Mouse (Mus musculus) embryonic stem cell, embryonic (primary cell): ENCODE results near the gene 1700092M07Rik.

Experiments used
- CTCF ChIA-PET, 4 experiments: fragments of 300-600 bp in 2 of 4; fragments of 350-600 bp in 2 of 4; sonication (Branson Sonifier 250); formaldehyde crosslinking; loops; one replicate each; lab custom pipeline; 2022; ENCODE audit warnings: inconsistent platforms in 2 of 4; lab: Charles Lee
- POLR2A ChIA-PET, 4 experiments: fragments of 300-600 bp in 2 of 4; fragments of 350-600 bp in 2 of 4; sonication (Branson Sonifier 250); formaldehyde crosslinking; loops; one replicate each; lab custom pipeline; 2022; ENCODE audit warnings: antibody characterized with exemption in 4 of 4, inconsistent platforms in 1 of 4; lab: Charles Lee

1700092M07Rik gene

DNA sequence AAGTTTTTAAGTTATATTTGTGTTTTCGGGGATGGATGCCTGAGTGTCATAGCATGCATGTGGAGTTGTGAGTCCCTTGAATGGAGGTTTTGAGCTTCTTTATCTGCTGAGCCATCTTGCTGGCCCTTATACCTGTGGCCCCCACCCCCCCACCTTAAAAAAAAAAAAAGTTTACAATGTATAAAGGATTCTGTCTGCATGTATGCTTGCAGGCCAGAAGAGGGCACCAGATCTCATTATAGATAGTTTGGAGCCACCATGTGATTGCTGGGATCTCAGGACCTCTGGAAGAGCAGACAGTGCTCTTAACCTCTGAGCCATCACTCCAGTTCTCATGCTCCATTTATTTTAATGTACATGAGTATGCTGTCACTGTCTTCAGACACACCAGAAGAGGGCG is 6.8 kb downstream of the 1700092M07Rik start:
- POLR2A ChIA-PET: interaction anchor here in 3 of 4 experiments (0.5 to 31.6 kb wide), 22 partner anchors 9 to 219 kb away, joined by 3 to 1581 read pairs (median 4); partner anchors contain the start of genes Nxf1 (in 3 of the 3), Slc3a2 (in 3 of the 3), 1810009A15Rik (in 1 of the 3) and Eef1g (in 1 of the 3)
- CTCF ChIA-PET: interaction anchor here in 2 of 4 experiments (0.7 to 1.2 kb wide), 4 partner anchors 9 to 362 kb away, joined by 4 to 7 read pairs (median 4); partner anchors contain the start of gene Nxf1 (in 2 of the 2)

DNA sequence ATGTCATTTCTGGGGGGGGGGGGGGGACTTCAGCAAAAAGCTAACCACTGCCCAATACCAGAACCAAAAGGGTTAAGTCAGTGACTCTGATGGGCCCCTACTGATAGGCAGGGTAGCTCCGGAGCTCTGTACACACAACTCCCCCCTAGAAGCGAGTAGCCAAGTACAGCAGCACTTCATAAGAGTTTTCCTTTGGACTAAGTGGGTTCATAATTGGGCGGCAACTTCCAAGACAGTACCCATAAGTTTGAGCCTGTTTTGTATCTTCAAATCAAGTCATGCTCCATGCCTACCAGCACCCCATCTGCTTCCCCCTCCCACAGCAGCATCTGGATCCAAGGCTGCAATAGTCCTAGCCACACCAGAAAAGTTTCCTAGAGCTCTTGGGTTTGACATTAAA is 15.1 kb downstream of the 1700092M07Rik start:
- ChIA-PET CTCF (interaction anchor here in 3 of 4 experiments (0.6 to 1.7 kb wide), 8 partner anchors 12 to 1699 kb away, joined by 3 to 10 read pairs (median 3); partner anchors contain the start of gene Tmem179b (in 1 of the 3)), POLR2A (interaction anchor here (0.5 to 15.6 kb wide), 56 partner anchors 8 to 1337 kb away, joined by 3 to 436 read pairs (median 12); partner anchors contain the start of genes 1700092M07Rik (in 3 of the 4), Slc3a2 (in 3 of the 4), Stx5a (in 3 of the 4) and Taf6l (in 3 of the 4))

DNA sequence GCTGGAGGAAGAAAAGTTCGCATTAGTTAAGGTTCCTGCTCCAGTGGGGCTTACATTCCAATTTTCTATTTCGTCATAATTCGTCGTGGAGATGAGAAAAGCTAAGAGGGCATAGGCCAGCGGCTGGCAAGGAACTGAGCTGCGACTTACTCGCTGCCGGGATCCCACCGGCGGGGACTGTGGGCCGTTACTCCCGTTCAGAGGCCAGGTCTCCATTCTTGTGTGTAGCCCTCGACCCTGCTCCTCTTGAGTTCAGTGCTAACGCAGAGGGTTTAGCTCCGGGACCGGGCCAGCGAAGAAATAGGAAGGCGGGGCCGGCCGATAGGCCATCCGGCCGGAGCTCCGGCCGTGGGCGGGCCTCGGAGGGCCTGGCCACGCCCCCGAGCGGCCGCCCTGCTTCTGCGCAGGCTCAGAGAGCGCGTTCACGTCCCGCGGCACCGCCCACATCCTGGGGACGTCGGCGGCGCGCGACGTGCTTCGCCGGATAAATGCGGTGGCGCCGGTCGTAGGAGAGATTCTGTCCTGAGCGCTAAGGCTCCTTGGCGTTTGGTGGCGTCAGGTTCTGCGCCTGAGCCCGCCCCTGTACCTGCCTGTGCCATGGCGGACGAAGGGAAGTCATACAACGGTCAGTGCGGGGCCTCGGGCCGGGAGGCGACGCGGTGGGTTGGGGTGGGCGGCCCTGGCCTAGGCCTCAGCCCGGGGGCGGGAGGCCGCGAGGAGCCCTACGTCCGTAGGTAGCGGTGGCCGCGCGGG is 16.3 kb downstream of the 1700092M07Rik start, which contains the start of gene Nxf1:
Nxf1 (plus strand) TSS at position 439 of the 753 bp plus-strand sequence.
- ChIA-PET CTCF (interaction anchor here in 2 of 4 experiments (0.9 to 1.7 kb wide), 6 partner anchors 10 to 41 kb away, joined by 3 to 10 read pairs (median 4); partner anchors contain the start of gene Tmem179b (in 1 of the 2)), POLR2A (interaction anchor here (0.5 to 15.6 kb wide), 140 partner anchors 8 to 1707 kb away, joined by 3 to 436 read pairs (median 5); partner anchors contain the start of genes Tmem179b (in 4 of the 4), 1700092M07Rik (in 3 of the 4), 1810009A15Rik (in 3 of the 4) and AC129217.1 (in 3 of the 4))

DNA sequence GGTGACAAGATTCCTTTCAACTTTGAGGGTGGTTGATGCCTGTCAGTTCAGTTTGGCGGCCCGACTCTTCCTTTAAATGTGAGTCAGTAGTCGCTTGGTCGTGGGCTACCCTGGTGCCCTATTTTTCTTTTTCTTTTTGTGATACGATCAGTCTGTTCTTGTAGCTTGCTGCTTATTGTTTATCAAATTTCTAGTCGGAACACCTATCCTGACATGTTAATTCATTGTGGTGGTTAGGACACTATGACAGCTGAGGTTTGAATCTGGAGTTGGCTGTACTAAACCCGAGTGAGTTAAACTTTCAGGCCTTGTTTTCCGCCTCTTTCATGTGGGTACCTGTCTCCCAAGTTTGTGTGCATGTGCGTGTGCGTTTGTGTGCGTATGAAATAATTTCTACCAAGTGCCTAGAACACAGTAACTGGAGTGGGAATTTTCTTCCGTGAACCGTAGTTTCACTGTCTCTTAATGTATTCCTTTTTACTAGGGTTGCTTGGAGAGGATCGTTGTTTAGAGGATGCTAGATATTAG is 17.0 kb downstream of the 1700092M07Rik start:
- ChIA-PET CTCF (interaction anchor here in 3 of 4 experiments (0.6 to 1.2 kb wide), 4 partner anchors 10 to 389 kb away, joined by 4 to 8 read pairs (median 6); no protein-coding TSS in a partner anchor), POLR2A (interaction anchor here (0.8 to 15.6 kb wide), 92 partner anchors 9 to 1516 kb away, joined by 3 to 436 read pairs (median 6); partner anchors contain the start of genes Tmem179b (in 4 of the 4), 1700092M07Rik (in 3 of the 4), Hnrnpul2 (in 3 of the 4) and Slc3a2 (in 3 of the 4))

DNA sequence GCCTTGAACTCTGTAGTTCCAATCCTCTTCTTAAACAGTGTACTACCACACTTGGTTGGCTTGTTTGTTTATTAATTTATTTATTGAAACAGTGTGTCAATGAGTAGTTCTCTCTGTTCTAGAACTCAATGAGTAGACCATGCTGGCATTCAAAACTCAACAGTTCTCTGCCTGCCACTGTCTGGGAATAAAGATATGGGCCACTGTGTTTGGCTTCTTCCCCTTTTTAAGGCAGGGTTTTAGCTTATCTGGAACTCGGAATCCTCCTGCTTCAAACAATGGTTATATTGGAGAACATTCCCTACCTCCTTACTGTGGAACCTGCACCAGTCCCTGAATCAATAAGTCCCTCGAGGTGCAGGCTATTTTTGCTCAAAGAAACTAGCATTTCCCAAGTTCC is 18.4 kb downstream of the 1700092M07Rik start:
- CTCF ChIA-PET: no interaction called here
- POLR2A ChIA-PET: interaction anchor here in 3 of 4 experiments (0.5 to 15.6 kb wide), 22 partner anchors 9 to 1625 kb away, joined by 3 to 436 read pairs (median 49); partner anchors contain the start of genes Slc3a2 (in 3 of the 3), 1700092M07Rik (in 2 of the 3), Stx5a (in 2 of the 3) and Taf6l (in 2 of the 3)

DNA sequence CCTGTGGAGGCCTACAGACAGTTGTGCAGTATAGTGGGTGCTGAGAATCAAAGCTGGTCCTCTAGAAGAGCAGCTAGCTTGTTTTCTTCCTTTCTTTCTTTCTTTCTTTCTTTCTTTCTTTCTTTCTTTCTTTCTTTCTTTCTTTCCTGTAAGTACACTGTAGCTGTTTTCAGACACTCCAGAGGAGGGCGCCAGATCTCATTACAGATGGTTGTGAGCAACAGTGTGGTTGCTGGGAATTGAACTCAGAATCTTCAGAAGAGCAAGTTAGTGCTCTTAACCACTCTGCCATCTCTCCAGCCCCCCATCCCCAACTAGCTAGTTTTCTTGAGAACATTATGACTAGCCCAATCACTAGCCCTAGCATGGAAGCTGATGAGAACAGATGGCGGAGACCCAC is 20.2 kb downstream of the 1700092M07Rik start:
- ChIA-PET CTCF (interaction anchor here in 3 of 4 experiments (0.5 to 1.3 kb wide), 10 partner anchors 10 to 1410 kb away, joined by 3 to 6 read pairs (median 4); partner anchors contain the start of genes Taf6l (in 2 of the 3) and Tmem223 (in 1 of the 3)), POLR2A (interaction anchor here (0.6 to 15.6 kb wide), 37 partner anchors 10 to 1423 kb away, joined by 3 to 436 read pairs (median 4); partner anchors contain the start of genes Slc3a2 (in 3 of the 4), Taf6l (in 2 of the 4), Tmem179b (in 2 of the 4) and Tmem223 (in 2 of the 4))

DNA sequence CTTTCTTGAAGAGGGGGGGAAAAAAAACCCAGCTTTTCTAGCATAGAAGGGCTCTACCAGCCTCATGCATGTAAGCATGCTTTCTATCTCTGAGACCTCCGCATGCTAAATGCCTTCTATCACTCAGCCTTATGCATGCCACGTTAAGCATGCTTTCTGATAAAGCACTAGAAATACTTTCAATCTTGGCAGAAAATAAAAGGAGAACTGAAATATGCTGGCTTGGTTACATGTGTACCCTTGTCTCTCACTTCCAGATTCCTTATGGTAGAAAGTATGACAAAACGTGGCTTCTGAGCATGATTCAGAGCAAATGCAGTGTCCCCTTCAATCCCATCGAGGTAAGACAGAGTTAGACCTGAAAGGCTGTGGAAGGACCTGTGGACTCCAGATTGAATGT is 22.8 kb downstream of the 1700092M07Rik start:
- ChIA-PET CTCF (no interaction called here), POLR2A (interaction anchor here in 2 of 4 experiments (1.0 to 6.1 kb wide), 19 partner anchors 8 to 221 kb away, joined by 3 to 47 read pairs (median 4); partner anchors contain the start of genes Slc3a2 (in 2 of the 2), Tmem179b (in 2 of the 2), Tmem223 (in 2 of the 2) and 1810009A15Rik (in 1 of the 2))

DNA sequence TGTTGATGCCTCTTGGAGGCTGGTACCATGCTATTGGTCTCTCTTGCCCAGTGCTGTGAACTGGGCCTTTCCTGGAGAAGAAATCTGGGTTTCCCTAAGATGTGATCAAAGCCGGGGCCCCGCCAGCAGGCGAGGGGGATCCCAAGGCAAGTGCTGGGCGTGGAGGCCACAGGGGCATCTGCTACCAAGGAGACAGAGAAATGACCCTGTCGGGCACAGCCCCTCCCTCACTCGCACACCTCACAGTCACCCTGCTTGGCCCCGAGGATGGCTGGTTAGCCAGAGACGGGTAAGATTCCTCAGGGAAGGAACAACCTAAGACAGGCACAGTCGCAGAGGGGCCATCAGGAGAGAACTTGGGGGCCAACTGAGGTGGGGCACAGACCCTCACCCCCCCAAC is 25.0 kb downstream of the 1700092M07Rik start:
- POLR2A ChIA-PET: interaction anchor here in 3 of 4 experiments (1.1 to 27.6 kb wide), 13 partner anchors 8 to 62 kb away, joined by 3 to 801 read pairs (median 10); partner anchors contain the start of genes Nxf1 (in 3 of the 3), Tmem179b (in 2 of the 3), Zbtb3 (in 2 of the 3) and 1700092M07Rik (in 1 of the 3)
- CTCF ChIA-PET: interaction anchor here in 1 of 4 experiments (0.6 kb wide), 1 partner anchor 82 kb away, joined by 6 read pairs; no protein-coding TSS in a partner anchor

DNA sequence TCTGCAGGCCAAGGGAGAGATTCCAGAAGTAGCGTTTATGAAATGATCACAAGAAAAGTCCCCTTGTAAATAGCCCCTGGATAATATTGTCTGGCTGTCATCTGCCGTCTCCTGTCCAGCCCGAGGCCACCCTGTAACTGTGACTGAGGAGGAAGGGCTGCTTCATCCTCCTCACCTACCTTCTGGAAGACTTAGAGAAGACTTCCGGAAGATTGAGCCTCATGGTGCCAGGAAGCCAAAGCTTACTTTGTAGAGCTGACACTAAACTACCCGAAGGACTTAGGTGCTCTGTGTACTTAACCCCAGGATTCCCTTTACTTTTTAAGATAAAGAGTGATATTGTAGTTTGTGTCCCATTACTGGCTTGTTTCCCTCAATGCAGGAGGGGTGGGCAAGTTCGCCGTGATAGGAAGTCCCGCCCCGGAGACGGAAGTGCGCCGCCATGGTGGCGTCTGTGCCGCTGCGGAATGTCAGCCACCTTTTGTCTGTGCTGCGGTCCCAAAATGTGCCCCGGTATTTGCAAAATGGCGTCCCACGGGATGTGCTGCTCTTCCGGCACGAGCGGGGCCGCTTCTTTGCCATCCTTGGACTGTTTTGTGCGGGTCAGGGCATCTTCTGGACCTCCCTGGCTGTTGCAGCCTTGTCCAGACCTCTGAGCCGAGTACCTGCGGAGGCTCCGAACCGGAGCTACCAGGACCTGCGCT is 30.2 kb downstream of the 1700092M07Rik start, which contains the start of gene Tmem223:
Tmem223 (plus strand) TSS at position 430 of the 704 bp plus-strand sequence.
- POLR2A ChIA-PET: interaction anchor here (0.6 to 27.6 kb wide), 48 partner anchors 8 to 310 kb away, joined by 3 to 801 read pairs (median 6); partner anchors contain the start of genes 1810009A15Rik (in 3 of the 4), Eef1g (in 3 of the 4), Gm49416 (in 3 of the 4) and Nxf1 (in 3 of the 4)
- CTCF ChIA-PET: interaction anchor here in 2 of 4 experiments (0.5 to 1.4 kb wide), 2 partner anchors 10 to 29 kb away, joined by 3 to 5 read pairs; no protein-coding TSS in a partner anchor

DNA sequence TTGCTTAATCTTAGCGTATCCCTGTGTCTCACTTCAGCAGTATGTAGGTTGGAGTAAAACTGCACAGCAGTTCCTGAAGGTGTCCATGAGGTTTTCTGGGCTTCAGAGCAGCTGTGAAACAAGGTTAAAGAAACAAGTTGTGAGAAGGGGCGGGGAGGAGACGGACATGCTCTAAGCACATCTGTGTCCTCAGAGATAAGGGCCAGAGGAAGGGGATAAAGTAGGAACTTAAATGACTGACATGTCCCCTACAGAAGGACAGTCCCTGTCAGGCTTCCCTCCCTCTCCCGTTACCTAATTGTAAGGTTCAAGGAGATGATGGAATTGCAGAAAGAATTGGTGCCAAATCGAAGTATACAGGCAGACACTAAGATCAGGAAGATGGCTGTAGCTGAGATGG is 32.5 kb downstream of the 1700092M07Rik start:
- ChIA-PET POLR2A (interaction anchor here (0.5 to 27.6 kb wide), 47 partner anchors 8 to 362 kb away, joined by 3 to 801 read pairs (median 17); partner anchors contain the start of genes Nxf1 (in 4 of the 4), Taf6l (in 4 of the 4), Slc3a2 (in 3 of the 4) and 1700092M07Rik (in 2 of the 4)), CTCF (interaction anchor here in 2 of 4 experiments (0.6 kb wide), 2 partner anchors 26 to 1613 kb away, joined by 3 read pairs; no protein-coding TSS in a partner anchor)

DNA sequence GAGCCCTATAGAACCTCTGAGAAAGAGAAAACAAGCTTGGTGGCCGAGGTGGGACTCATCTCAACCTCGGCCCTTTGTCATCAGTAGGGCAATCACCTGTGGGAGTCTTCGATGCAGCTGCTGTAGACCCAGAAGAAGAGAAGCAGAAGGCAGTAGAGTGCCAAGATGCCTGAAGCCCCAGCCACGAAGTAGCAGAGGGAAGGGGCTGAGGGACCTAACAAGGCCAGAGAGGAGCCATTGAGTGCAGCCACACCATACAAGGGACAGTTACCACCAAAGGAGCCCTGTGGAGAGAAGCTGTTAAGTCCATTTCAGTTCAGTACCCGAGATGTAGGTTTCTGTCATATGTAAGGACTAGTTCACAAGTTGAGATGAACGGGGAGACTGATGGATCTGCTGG is 32.9 kb downstream of the 1700092M07Rik start:
- CTCF ChIA-PET: interaction anchor here in 3 of 4 experiments (0.6 to 1.2 kb wide), 4 partner anchors 17 to 1613 kb away, joined by 3 read pairs; partner anchors contain the start of gene Nxf1 (in 1 of the 3)

DNA sequence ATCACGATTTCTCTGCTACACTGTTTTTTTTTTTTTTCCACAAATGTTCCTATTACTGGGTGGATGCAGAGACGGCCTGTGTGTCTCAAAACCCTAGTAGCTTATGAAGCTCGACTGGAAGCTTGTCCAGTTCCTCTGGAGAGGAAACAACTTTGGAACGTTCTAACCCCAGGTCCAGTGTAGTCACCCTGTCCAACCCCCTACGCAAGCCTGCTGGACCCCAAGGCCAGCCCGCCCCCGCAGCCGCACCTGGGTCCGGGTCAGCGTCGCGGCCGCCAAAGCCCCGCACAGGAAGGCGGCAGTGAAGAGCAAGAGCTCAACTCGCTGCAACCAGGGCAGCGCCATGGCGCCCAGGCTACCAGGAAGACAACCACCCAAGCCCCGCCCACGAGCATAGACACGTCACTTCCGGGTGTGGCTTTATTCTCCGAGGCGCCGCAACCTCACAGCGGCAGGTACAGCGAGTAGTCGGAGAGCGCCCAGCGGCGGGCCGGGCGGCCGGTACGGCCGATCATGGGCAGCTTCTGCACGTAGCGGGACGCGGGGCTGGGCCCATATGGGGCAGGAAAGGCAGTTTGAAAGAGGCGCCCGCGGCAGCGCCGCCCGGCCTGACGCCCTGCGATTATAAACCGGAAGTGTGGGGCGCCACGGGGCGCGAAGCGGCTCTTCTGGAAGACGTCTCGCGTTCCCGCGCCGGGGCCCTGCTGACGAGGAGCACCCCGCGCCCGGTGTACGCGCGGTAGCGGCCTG is 33.7 kb downstream of the 1700092M07Rik start, which contains the start of gene Tmem179b:
Tmem179b (minus strand) TSS at position 382 of the 750 bp plus-strand sequence.
- ChIA-PET POLR2A (interaction anchor here (0.5 to 27.6 kb wide), 110 partner anchors 9 to 1832 kb away, joined by 3 to 801 read pairs (median 6); partner anchors contain the start of genes Nxf1 (in 4 of the 4), Taf6l (in 4 of the 4), B3gat3 (in 3 of the 4) and Slc3a2 (in 3 of the 4)), CTCF (interaction anchor here in 3 of 4 experiments (0.6 to 2.5 kb wide), 8 partner anchors 14 to 100 kb away, joined by 3 to 9 read pairs (median 3); partner anchors contain the start of gene Nxf1 (in 1 of the 3))

More for the DNA sequence above, 32.9 kb downstream of the 1700092M07Rik start:
- POLR2A ChIA-PET: interaction anchor here (0.6 to 27.6 kb wide), 70 partner anchors 8 to 1832 kb away, joined by 3 to 801 read pairs (median 9); partner anchors contain the start of genes Nxf1 (in 4 of the 4), Taf6l (in 4 of the 4), Slc3a2 (in 3 of the 4) and Ttc9c (in 3 of the 4)

DNA sequence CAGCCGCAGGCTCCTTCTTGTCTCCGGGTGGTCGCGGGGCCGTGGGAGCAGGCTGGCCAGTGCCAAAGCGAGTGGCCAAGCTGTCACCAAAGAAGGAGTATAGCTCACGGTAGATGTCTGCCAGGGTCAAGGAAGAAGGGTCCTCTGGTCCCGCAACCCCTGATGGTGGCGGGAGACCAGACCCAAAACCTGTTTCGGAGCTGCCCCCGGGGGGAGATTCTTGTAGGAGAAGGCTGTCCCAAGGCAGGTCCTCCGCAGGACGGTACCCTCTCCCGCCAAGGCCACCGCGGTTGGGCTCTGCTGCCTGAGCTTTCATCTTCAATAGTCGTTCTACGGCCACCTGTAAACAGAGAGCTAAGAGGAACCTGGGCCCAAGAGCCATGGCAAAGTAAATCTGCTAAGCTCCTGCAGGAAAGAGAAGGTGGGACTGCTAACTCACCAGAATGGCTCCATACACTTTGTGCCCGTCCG is 34.5 kb downstream of the 1700092M07Rik start:
- ChIA-PET POLR2A (interaction anchor here (0.7 to 27.6 kb wide), 82 partner anchors 10 to 308 kb away, joined by 3 to 801 read pairs (median 7); partner anchors contain the start of genes Nxf1 (in 4 of the 4), Taf6l (in 4 of the 4), B3gat3 (in 3 of the 4) and Slc3a2 (in 3 of the 4)), CTCF (interaction anchor here in 2 of 4 experiments (0.9 to 2.5 kb wide), 6 partner anchors 10 to 99 kb away, joined by 3 to 7 read pairs (median 4); partner anchors contain the start of gene Taf6l (in 1 of the 2))
